Mouse (Mus musculus): ENCODE measurements around the gene Dock4. TPM values are rescaled to one million over a fixed set of nuclear protein-coding genes. Genes with fewer than 3 reads are reported as not detected.
A peak's percentile ranks its signal among the peaks of the same experiment; 100 is the strongest.

Gene Dock4
- total and polyA plus RNA-seq, 3 experiments = 4.3 to 13.6 (median 11.2) TPM

GRCm38 (mm10) chr12:40796813-40797491, 351.2 kb downstream of the Dock4 start:
- H3K27ac ChIP-seq = no peak overlapping the region
- intact Hi-C loops (cut with DNase I) = no loop called here

GRCm38 (mm10) chr12:40797561-40798343, 352.0 kb downstream of the Dock4 start:
- no peak for DNase-seq
- H3K4me1 ChIP-seq (ENCODE audit: control insufficient read depth, insufficient read depth, low read length) = peaks cover 2% of the 10 kb centered on the region
- intact Hi-C loops (cut with DNase I) = no loop called here
- no peaks in the 10 kb centered on the region for H3K27me3 ChIP-seq (ENCODE audit: control insufficient read depth, insufficient read depth, low read length)
- H3K79me2 ChIP-seq (replicated peaks; ENCODE audit: control insufficient read depth, insufficient read depth, low read length) = no peaks in the 10 kb centered on the region
- peaks cover 3% of the 10 kb centered on the region; the same call in 1 of the 2 replicates for H3K36me3 ChIP-seq (ENCODE audit: control insufficient read depth, insufficient read depth, low read length)
- H3K9ac ChIP-seq (ENCODE audit: low read depth, low read length) = no peak overlapping the region
- TF ChIP-seq POLR2A (IDR thresholded peaks at IDR 0.05; ENCODE audit: insufficient read depth, low read depth, low read length) (no peak), EP300 (IDR thresholded peaks at IDR 0.05; ENCODE audit: insufficient read depth, low read depth, low read length) (no peak), CTCF (IDR thresholded peaks at IDR 0.05) (no peak)
- H3K27ac ChIP-seq = no peak overlapping the region
- 83% methylated on average over 9 of the region's 9 CpGs for WGBS
- H3K4me3 ChIP-seq = no peak overlapping the region

More at GRCm38 (mm10) chr12:40796813-40797491, 351.2 kb downstream of the Dock4 start:
- 34% methylated on average over 14 of the region's 14 CpGs for WGBS
- TF ChIP-seq EP300 (IDR thresholded peaks at IDR 0.05; ENCODE audit: insufficient read depth, low read depth, low read length) = no peak
- TF ChIP-seq POLR2A (IDR thresholded peaks at IDR 0.05; ENCODE audit: insufficient read depth, low read depth, low read length) = no peak
- no peak for TF ChIP-seq CTCF (IDR thresholded peaks at IDR 0.05)
- no peak overlapping the region for H3K4me3 ChIP-seq
- H3K36me3 ChIP-seq (ENCODE audit: control insufficient read depth, insufficient read depth, low read length) = peaks cover 3% of the 10 kb centered on the region; the same call in 1 of the 2 replicates
- H3K4me1 ChIP-seq (ENCODE audit: control insufficient read depth, insufficient read depth, low read length) = peaks cover 3% of the 10 kb centered on the region
- H3K9ac ChIP-seq (ENCODE audit: low read depth, low read length) = no peak overlapping the region
- H3K27me3 ChIP-seq (ENCODE audit: control insufficient read depth, insufficient read depth, low read length) = no peaks in the 10 kb centered on the region
- DNase-seq = no peak
- no peaks in the 10 kb centered on the region for H3K79me2 ChIP-seq (replicated peaks; ENCODE audit: control insufficient read depth, insufficient read depth, low read length)

GRCm38 (mm10) chr12:40798344-40799017, 352.7 kb downstream of the Dock4 start:
- intact Hi-C loops (cut with DNase I) = no loop called here
- no peak overlapping the region for H3K4me3 ChIP-seq
- H3K79me2 ChIP-seq (replicated peaks; ENCODE audit: control insufficient read depth, insufficient read depth, low read length) = no peaks in the 10 kb centered on the region
- no peaks in the 10 kb centered on the region for H3K27me3 ChIP-seq (ENCODE audit: control insufficient read depth, insufficient read depth, low read length)
- 90% methylated on average over 5 of the region's 5 CpGs for WGBS
- no peak overlapping the region for H3K9ac ChIP-seq (ENCODE audit: low read depth, low read length)
- peaks cover 2% of the 10 kb centered on the region for H3K4me1 ChIP-seq (ENCODE audit: control insufficient read depth, insufficient read depth, low read length)
- no peak for DNase-seq
- no peak for TF ChIP-seq POLR2A (IDR thresholded peaks at IDR 0.05; ENCODE audit: insufficient read depth, low read depth, low read length)
- TF ChIP-seq CTCF (IDR thresholded peaks at IDR 0.05) = no peak
- TF ChIP-seq EP300 (IDR thresholded peaks at IDR 0.05; ENCODE audit: insufficient read depth, low read depth, low read length) = no peak
- H3K27ac ChIP-seq = no peak overlapping the region
- H3K36me3 ChIP-seq (ENCODE audit: control insufficient read depth, insufficient read depth, low read length) = peaks cover 3% of the 10 kb centered on the region; the same call in 1 of the 2 replicates

GRCm38 (mm10) chr12:40801456-40801855, 355.7 kb downstream of the Dock4 start:
- H3K27me3 ChIP-seq (ENCODE audit: control insufficient read depth, insufficient read depth, low read length) = no peaks in the 10 kb centered on the region
- H3K36me3 ChIP-seq (ENCODE audit: control insufficient read depth, insufficient read depth, low read length) = peaks cover 3% of the 10 kb centered on the region; the same call in 1 of the 2 replicates
- H3K27ac ChIP-seq = no peak overlapping the region
- no peak overlapping the region for H3K4me3 ChIP-seq
- intact Hi-C loops (cut with DNase I) = no loop called here
- no peak overlapping the region for H3K9ac ChIP-seq (ENCODE audit: low read depth, low read length)
- H3K4me1 ChIP-seq (ENCODE audit: control insufficient read depth, insufficient read depth, low read length) = peaks cover 2% of the 10 kb centered on the region
- 63% methylated on average over 3 of the region's 3 CpGs for WGBS
- no peak for TF ChIP-seq POLR2A (IDR thresholded peaks at IDR 0.05; ENCODE audit: insufficient read depth, low read depth, low read length)
- TF ChIP-seq EP300 (IDR thresholded peaks at IDR 0.05; ENCODE audit: insufficient read depth, low read depth, low read length) = no peak
- peak; percentile 15; the same call in 1 of the 2 replicates for TF ChIP-seq CTCF (IDR thresholded peaks at IDR 0.05)
- no peak for DNase-seq
- H3K79me2 ChIP-seq (replicated peaks; ENCODE audit: control insufficient read depth, insufficient read depth, low read length) = no peaks in the 10 kb centered on the region

- no peak for DNase-seq
- H3K27me3 ChIP-seq (ENCODE audit: control insufficient read depth, insufficient read depth, low read length) = no peaks in the 10 kb centered on the region
- no peak overlapping the region for H3K4me3 ChIP-seq
- WGBS = 79% methylated on average over 2 of the region's 2 CpGs
- intact Hi-C loops (cut with DNase I) = no loop called here
- H3K27ac ChIP-seq = no peak overlapping the region
- no peak overlapping the region for H3K9ac ChIP-seq (ENCODE audit: low read depth, low read length)
- no peaks in the 10 kb centered on the region for H3K4me1 ChIP-seq (ENCODE audit: control insufficient read depth, insufficient read depth, low read length)
- H3K79me2 ChIP-seq (replicated peaks; ENCODE audit: control insufficient read depth, insufficient read depth, low read length) = no peaks in the 10 kb centered on the region
- TF ChIP-seq CTCF (IDR thresholded peaks at IDR 0.05) (no peak), EP300 (IDR thresholded peaks at IDR 0.05; ENCODE audit: insufficient read depth, low read depth, low read length) (no peak), POLR2A (IDR thresholded peaks at IDR 0.05; ENCODE audit: insufficient read depth, low read depth, low read length) (no peak)
- H3K36me3 ChIP-seq (ENCODE audit: control insufficient read depth, insufficient read depth, low read length) = peaks cover 3% of the 10 kb centered on the region; the same call in 1 of the 2 replicates
Observed at GRCm38 (mm10) chr12:40805257-40805656, 359.5 kb downstream of the Dock4 start.
